Mouse (Mus musculus): ENCODE measurements around the gene Atmin. TPM values are rescaled to one million over a fixed set of nuclear protein-coding genes. Genes with fewer than 3 reads are reported as not detected.
A peak's percentile ranks its signal among the peaks of the same experiment; 100 is the strongest.

Gene Atmin
- polyA plus RNA-seq, 1 experiment: 10.9 TPM

DNA sequence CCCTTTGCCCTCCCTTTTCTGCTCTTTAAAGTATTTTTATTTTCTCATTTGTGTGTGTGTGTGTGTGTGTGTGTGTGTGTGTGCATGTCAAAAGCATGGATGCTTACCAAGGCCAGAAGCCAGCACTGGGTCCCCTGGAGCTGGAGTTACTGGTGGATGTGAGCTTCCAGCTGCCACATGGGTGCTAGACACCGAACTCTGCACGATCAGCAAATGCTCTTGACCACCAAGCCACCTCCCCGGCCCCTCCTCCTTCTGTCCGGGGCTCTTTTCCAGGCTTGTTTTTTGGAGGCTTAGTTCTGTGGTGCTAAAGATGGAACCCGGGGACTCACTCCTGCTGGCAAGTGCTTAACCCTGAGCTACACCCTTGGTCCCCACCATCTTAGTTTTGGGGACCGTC, 3.7 kb downstream of the Atmin start:
- DNase-seq (ENCODE audit: low read depth, low spot score): no peak
- 90% methylated on average over 6 of the region's 6 CpGs for WGBS

DNA sequence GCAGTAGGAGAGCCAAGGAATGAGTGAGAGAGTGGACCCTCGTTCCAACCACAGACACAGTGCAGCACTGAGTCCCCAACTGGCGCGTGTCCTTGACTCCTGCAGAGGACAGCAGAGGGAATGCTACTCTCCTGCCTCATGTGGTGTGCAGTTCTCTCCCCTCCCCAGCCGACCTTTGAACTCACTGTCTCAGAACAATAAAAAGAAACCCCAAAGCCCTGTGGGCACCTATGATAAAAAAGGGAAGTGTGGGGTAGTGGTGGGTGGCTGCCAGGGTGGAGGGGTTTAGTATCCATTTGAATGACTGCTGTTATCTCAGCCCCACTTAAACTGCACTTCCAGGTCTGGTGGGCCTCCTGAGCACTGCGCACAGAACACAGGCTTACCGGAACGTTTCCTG, 4.4 kb downstream of the Atmin start:
- no peak for DNase-seq (ENCODE audit: low read depth, low spot score)
- 67% methylated on average over 7 of the region's 7 CpGs for WGBS

DNA sequence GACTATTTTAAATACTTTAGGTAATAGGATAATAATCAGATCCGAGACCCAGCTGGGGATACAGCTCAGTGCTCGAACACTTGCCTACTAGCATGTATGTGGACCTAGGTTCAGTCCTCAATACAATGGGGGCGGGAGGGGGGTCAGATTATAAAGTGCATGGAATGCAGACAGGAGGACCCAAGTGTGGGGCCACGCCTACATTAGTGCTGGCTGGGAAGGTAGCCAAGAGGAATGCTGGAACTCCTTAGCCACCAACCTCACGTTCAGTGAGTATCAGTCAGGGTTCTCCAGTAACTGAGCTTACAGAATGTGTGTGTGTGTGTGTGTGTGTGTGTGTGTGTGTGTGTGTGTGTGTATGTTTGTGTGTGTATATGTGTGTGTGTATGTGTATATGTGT, 8.2 kb downstream of the Atmin start:
- DNase-seq (ENCODE audit: low read depth, low spot score): no peak
- 32% methylated on average over 5 of the region's 5 CpGs for WGBS

DNA sequence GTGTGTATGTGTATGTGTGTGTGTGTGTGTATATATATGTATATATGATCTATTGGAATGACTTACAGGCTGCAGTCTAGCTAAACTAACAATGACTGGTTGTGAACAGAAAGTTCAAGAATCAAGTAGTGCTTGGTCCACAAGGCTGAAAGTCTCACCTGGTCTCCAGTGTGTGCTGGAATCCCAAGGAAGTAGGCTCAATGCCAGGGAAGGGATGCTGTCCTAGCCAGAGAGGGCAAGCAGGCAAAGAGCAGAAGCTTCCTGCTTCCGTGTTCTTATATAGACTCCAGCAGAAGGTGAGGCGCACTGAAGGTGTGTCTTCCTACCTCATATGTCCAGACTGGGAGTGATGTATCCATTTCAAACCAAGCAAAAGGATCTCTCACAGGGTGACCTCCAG, 8.6 kb downstream of the Atmin start:
- WGBS: 18% methylated on average over 2 of the region's 2 CpGs
- peak; percentile 69 for DNase-seq (ENCODE audit: low read depth, low spot score)

DNA sequence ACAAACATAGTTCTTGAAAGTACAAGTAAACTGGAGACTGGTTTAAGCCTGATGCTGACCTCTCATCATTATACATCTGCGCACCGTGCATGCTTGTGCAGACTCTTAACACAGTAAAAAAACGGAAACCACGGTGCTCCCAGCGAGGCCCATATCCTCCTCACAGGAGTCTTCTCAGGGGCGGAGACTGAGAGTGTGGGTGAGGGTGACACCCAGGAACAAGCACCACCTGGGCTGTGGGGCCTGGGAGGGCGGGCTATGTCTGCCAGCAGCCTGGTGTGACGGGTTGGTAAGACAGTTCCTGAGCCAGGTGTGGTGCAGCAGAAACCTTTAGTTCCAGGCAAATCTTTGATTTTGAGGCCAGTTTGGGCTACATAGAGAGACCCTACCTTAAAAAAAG, 9.2 kb downstream of the Atmin start:
- DNase-seq (ENCODE audit: low read depth, low spot score): no peak
- 51% methylated on average over 8 of the region's 8 CpGs for WGBS

DNA sequence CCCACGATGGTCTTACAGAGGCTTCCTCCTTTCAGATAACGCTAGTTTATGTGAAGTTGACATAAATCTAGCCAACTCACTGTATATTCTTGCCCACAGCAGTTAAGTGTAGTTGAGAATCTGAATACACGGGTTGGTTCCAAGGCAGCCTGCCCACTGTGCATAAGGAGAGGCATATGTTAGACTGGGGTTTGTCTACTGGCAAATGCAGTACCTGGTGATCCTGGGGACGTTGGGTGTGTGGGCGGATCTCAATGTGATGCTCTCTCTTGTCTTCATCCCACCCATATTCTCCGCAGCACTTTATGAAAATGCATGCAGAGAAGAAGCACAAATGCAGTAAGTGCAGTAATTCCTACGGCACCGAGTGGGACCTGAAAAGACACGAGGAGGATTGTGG, 11.2 kb downstream of the Atmin start:
- no peak for DNase-seq (ENCODE audit: low read depth, low spot score)
- 90% methylated on average over 9 of the region's 9 CpGs for WGBS

DNA sequence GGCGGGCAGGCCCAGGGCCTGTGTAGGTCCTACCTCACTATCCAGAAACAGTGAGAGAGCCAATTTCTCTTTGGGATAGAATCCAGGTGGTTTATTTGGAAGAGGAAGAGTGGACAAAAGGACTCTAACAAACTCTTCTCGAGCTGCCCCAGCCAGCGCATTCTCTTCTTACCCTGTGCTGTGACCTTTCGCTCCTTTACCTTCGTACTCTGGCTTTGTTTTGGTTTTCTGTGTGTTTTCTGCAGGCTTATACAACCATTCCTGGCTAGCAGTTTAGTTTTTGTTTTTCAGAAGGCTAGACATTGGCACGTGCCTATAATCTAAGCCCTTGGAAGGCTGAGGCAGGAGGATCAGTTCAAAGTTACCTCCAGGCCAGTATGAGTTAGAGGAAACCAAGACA, 26.3 kb downstream of the Atmin start:
- WGBS: 78% methylated on average over 6 of the region's 6 CpGs
- no peak for DNase-seq (ENCODE audit: low read depth, low spot score)

DNA sequence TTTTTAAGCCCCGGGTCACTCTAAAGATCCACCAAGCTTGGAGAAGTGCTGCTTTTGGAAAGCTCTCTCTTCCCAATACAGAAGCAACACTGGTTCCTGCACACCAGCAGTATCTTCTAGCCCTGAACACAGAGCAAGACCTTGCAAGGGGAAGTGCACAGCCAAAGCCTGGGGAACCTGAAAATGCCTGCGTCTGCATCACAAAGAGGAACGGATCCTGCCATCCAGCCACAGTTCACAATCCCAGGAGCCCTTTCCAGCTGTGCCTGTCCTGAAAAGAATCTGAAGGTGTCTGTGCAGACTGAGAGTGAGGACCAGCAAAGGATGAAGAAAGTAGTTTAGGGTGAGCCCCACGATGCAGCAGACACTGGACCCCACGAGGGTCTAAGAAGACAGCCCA, 31.9 kb downstream of the Atmin start:
- no peak for DNase-seq (ENCODE audit: low read depth, low spot score)
- 57% methylated on average over 5 of the region's 5 CpGs for WGBS

DNA sequence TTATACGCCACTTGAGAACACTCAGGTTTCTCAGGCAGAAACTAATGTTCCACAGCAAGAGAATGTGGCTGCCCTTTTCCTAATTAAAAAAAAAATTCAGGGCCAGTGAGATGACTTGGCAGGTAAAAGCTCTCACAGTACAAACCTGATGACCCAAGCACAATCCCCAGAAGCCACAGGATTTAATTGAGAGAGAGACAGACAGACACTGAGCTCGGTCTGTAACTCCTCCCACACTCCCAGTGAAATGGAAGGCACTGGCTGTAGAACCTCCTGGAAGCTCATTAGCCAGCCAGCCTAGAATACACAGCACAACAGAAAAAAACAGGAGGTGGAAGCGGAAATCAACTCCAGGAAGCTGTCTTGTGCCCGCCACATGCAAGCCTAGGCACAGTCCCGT, 32.4 kb downstream of the Atmin start:
- 57% methylated on average over 5 of the region's 5 CpGs for WGBS

DNA sequence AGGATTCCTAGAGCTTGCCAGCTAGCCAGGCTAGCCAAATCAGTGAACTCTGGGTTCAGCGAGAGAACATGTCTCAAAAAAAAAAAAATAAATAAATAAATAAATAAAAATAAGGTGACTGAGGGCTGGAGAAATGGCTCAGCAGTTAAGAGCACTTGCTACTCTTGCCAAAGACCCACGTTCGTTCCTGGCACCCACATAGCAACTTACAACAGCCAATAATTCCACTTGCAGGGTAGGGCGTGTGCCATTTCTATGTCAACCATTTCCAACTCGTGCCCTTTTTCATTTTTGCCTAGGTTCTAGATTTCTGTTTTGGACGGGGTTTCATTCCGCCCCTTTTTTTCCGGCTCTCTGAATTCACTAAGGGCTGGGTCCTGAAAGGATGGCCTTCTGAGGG, 34.9 kb downstream of the Atmin start:
- WGBS: 23% methylated on average over 8 of the region's 8 CpGs
- DNase-seq (ENCODE audit: low read depth, low spot score): no peak

More for the DNA sequence above, 32.4 kb downstream of the Atmin start:
- no peak for DNase-seq (ENCODE audit: low read depth, low spot score)

DNA sequence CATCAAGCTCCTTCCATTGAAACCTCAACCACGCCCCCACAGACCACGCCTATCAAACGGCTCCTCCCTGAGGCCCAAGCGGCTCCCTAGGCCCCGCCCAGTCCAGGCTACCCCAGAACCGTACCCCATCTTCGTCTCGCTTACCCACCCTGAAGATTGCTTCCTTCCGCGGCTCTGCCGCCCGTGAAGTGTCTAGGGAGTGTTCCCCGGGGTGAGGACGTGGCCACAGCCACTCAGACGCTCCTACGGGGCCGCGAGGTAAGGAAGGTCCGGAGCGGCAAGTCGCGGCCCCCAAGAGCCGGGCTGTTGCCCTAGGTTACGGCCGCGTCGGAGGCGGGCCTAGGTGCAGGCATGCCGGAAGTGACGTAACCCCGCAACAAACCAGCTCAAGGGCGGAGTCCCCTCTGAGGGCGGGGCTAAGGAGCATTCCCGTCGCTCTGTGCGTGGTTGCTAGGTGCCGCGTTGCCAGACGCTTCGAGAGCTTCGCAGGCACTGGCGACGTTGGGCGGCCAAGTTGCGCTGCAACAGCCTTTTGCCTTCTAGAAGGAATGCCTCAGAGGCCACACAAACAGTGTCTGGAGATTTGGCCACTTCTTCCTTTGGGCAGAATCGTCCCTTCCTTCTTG, 35.6 kb downstream of the Atmin start, which contains the start of gene 1700030J22Rik:
Gene 1700030J22Rik, minus strand, starts transcription at position 329 of the 626 bp plus-strand sequence.
- under 1% methylated on average over 46 of the region's 46 CpGs for WGBS
- DNase-seq (ENCODE audit: low read depth, low spot score): peak; percentile 96

DNA sequence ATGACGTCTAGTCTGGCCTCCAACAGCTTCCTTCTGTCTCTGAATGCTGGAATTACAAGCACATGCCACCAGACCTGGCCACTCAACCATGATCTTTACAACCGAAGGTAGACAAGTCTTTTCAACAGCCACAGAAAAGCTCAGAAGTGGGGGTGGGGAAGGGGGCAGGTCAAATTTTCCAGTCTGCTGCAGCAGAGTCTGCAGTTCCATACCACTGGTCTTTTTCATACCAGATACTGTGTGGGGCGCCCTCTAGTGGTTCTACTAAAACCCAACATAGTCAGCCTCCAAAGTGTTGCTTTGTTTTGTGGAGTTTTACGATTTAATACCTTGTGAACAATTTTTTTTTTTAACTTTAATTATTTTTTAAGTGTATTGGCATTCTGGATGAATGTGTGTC, 36.9 kb downstream of the Atmin start:
- WGBS: 17% methylated on average over 4 of the region's 4 CpGs
- no peak for DNase-seq (ENCODE audit: low read depth, low spot score)

DNA sequence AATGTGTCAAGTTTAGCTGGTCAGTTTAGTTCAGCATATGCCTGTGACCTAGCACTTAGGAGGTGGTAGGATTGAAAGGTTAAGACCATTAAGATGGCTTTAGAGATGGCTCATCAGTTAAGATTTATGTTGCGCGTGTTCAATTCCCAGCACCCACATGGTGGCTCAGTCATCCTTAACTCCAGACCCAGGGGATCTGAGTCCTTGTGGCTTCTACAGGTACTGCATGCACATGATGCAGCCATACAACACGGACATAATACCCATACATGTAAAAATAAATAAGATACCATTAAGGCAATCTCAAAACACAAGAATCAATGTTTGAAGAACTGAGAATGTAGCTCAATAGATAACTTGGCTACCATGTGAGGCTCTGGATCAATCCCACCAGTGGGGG, 46.6 kb downstream of the Atmin start:
- 93% methylated on average over 3 of the region's 3 CpGs for WGBS
- no peak for DNase-seq (ENCODE audit: low read depth, low spot score)

DNA sequence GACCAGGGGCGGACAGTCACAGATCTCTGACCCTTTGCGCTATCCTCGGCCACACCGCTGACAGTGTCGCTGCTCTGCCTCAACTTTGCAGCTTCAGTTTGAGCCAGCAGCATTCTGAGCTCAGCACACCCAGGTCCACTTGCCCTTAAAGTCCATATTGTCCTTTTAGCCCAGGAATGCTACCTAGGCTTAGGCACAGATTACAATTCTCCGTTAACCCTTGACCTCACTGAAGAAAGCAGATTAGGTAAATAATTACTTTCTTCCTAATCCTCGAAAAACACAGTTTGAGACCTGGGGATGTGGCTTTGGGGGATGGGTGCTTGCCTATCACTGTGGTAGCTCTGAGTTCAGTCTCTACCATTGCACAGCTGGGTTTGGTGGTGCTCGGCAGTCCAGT, 48.0 kb downstream of the Atmin start:
- WGBS: 87% methylated on average over 8 of the region's 8 CpGs
- DNase-seq (ENCODE audit: low read depth, low spot score): no peak

DNA sequence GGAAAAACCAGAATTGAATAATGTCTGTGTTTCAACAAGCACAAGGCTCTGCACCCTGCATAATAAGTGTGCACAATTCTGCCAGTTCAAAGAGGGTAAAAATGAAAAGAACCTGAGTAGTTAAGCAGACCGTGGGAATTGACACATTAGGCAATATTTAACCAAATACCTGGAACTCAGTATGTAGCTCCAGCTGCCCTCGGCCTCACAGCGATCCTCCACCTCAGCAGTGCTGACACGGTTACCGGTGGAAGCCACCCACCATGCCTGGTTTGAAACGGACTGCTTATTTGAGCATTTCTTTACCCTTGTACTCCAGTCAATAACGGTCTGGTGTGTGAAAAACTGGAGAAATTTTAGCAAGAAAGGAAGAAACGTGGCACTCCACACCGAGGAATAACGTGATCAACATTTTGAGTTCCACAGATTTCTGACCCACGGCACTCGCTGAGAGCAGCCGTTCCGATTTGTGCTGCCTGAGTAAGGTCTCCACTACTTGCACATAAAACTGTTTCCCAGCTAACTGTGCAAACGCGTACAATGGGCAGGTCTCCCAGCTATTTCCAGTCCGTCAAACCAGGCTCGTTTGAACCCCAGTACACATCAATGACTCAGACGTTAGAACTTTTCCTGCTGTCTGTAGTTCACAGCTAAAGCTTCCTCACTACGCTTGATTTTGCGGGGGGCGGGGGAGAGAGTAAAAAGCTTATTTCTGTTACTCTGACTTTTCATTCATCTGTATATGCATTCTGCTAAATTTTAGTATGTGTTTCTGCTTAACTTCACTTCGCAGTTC, 49.2 kb downstream of the Atmin start:
- WGBS: 3% methylated on average over 23 of the region's 23 CpGs

DNA sequence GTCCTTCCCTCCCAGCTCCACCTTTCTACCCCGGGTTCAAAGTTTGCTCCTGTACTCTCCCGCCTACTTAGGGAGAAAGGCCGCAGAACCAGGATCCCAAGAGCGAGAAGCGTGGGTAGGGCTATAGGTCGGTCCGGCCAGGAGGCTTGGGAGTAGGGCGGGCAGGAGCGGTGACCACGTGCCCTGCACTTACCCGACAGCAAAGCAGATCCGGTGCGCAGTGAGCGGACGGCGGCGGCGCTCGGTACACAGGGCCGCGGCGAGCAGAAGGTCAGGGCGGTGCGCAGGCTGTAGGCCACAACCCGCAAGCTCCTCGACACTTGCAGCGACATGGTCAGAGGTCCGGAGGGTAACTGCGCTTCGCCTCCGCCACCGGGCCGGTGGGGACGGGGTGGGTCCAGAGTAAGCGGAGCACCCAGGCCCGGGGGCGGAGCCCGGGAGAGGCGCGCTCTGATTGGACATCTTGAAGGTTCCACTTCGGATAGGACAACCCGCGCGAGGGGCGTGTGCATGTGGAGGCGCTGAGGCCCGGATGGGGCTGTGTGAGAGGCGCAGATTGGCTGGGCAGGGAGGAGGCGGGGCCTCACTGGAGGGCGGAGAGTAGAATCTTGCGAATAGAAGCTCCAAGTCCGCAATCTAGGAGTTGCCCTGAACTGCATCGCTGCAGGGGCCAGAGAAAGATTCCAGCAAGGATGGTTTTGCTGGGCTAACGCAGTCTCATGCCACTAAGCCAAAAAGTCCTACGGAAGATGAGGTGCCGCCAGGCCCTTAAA, 50.1 kb downstream of the Atmin start, which contains the start of gene Gcsh:
Gene Gcsh, minus strand, starts transcription at position 443 of the 773 bp plus-strand sequence.
- DNase-seq (ENCODE audit: low read depth, low spot score): peak; percentile 99
- WGBS: under 1% methylated on average over 56 of the region's 56 CpGs

More for the DNA sequence above, 49.2 kb downstream of the Atmin start:
- DNase-seq (ENCODE audit: low read depth, low spot score): no peak

DNA sequence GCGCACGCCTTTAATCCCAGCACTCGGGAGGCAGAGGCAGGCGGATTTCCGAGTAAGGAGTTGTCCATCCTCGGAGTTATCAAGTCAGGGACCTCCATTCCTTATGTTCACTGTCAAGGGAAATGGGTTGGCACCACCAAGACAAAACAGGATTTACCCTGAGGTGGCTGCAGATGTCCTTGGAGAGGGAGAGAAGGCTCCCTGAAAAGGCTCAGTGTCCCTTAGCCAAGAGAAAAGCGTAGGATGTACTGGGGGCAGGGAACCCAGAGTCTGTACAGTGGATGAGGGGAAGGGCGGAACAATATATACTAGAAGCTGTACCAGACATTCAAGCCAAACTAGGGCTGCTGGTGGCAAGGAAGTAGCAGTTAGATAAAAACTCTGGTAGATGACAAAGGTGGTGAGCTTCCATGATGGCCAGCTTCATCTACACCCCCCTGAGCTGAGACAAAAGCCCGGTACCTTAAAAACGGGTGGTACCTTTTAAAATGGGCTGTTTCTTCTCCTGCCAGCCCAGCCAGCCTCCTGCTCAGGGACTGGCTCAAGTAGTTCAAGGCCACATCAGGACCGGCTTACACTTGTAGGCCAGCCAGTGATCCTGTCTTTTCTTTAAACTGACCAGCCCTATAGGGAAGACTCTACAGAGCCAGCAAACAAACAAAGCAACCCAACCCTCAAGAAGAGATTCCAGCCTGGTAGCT, 51.0 kb downstream of the Atmin start:
- no peak for DNase-seq (ENCODE audit: low read depth, low spot score)
- 58% methylated on average over 11 of the region's 11 CpGs for WGBS

Data from large intestine, adult 2 months (tissue).